Mouse (Mus musculus): ENCODE measurements around the gene Nipal3.

The Nipal3 gene

DNA sequence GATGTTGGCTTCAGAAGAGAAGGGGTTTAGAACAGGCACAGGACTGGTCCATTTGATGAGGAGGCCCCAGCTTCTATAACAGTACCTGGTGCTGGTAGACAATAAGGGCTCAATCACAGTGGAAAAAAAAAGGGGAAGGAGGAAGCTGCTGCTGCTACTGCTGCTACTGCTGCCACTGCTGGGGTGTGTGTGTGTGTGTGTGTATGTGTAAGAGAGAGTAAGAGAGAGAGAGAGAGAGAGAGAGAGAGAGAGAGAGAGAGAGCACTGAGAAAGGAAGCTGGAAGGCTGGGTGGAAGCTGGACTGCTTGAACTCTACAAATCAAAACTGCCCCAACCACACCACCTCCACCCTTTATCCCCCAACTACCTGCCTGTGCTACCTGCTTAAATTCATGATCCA lies 56.9 kb downstream of the Nipal3 start:
- in situ Hi-C loops (cut with MboI, MseI), result no loop called here

DNA sequence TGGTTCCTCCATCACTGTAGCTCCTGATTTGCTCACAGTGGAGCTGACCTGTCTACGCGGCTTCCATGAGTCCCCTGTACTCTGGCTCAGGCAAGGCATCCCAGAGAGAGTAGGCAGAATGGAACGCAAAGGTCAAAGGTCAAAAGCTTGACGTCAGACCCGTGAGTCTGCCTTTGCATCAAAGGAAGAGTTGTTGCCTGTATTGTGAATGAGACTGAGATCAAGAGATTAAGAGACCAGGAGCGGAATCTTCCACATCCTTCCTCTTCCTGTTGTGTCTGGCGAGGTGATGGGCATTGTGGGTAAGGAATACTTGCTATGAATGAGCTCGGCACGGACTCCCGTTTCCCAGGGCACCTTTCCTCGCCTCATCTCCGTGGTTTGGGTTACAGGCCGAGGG lies 58.5 kb downstream of the Nipal3 start:
- in situ Hi-C loops (cut with MboI, MseI), result no loop called here

DNA sequence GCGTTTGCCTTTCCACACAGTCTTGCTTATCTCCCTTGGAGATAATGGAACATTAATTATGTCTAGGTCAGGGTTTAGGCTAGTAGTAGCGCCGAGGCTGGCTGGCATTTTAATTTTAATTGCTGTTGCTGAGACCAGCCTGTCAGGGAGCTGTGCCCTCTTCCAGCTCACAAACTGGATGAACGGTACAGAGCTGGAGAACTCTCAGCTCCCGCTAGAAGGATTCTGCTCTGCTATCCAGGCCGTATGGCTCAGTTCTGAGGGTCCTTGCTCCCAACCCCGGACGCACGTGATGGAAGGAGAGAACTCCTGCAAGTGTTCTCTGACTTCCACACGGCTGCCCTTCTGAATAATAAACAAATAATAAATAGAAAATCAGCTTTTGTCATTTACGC lies 60.4 kb downstream of the Nipal3 start:
- in situ Hi-C loops (cut with MboI, MseI), result no loop called here

DNA sequence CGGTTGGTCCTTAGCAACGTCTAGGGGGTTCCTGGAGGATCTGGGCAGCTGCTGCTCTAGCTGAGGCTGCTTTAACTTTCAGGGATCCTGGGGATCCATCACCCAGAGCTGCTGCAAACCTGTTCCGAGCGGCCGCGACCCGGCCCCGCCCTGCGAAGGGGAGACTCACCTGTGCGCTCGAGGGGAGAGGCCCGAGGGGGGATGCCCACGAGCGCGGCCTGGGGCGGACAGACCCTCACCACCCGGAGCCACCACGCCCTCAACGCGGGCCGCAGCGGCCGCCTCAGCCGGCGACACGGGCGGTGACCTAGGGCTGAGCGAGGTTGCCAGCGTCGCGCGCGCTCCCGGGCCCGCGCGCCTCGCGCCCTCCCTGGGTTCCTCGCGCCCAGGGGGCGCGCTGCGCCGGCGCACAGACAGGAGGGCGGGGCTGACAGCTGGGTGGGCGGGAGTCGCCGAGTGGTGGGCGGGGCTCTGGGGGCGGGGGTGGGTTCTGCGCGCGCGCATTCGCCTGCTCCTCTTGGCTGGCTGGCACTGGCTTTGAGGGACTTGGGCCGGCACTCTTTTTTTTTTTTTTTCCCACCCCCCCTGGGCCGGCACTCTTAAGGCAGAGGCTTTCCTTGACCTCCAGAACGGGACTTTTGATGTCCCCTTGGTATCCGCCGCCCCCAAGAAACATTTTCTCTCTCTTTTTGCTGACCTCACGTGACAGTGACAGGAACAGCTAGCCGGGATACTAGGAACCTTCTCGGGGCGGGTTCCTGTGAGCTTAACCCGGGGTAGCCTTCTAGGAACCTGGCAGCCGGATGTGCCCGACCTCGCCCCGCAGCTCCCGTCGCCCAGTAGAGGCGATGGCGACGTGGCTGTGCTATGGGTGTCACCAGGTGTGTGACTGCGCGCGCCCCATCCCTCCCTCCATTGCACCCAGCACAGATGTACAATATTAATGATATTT lies 61.1 kb downstream of the Nipal3 start, which contains the start of gene Rcan3:
TSS of gene Rcan3 (minus strand) at position 411 of the 952 bp plus-strand sequence.
- in situ Hi-C loops (cut with MboI, MseI), result no loop called here

DNA sequence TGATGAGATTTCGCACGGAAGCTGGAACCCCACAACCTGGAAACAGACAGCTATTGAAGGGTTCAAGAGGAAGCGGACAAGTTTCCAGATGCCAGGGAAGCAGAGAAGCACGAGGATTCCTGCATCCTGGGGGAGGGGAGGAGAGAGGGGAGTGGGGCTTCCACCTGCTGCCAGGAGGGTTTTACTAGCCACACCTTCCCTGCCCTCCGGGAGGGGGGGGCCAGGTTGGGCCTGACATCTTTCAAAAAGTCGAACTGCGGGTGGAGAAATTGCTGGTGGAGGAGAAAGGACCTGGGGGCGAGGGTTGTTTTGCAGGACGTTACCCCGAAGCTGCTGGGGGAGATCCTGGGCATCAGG lies 61.8 kb downstream of the Nipal3 start:
- in situ Hi-C loops (cut with MboI, MseI), result no loop called here

DNA sequence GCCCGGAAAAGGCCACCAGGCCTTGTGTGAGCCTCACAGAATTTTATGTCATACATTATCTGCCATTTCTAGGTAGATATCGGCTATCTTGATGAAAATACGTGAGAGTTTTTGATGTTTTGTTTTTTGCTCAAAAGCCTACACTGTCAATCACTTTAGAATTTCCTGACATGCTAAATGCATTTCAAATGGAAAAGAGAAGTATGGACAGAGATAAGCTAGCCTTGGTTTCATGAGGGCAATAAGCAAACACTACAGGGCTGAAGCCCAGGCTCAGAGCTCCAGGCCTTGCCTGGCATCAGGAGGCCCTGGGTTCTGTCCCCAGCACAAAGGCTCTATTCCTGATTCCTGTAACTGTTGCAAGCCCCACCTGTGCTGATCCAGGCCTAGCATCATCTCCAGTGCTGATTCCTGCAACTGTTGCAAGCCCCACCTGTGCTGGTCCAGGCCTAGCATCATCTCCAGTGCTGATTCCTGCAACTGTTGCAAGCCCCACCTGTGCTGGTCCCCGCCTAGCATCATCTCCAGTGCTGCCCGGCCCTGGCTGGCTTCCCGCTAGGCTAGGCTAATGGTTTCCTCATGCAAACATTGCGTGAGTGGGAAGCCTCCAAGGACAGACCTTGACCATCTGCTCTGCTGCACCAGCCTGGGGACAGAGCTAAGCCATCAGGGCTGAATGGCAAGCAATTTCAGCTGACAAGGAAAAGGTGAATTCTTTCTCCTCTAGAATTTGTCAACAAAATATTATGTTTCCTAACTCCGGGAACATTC lies 64.7 kb downstream of the Nipal3 start:
- in situ Hi-C loops (cut with MboI, MseI), result no loop called here

DNA sequence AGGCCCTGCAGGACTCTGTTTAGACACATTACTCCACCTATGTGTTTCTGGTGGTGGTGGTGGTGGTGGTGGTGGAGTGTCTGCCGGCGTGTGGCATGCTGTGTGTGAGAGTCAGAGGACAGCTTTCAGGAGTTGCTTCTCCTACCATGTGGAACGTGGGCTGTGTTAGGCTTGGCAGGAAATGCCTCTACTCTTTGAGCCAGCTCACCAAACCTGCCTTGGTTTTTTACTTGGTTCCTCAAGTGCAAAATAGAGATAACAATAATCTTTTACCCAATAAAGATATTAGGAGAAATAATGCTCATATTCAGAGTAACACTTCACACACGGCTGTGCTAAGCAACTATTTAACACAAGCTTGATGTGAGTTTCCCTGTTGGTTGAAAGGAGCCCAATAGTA lies 65.5 kb downstream of the Nipal3 start:
- in situ Hi-C loops (cut with MboI, MseI), result no loop called here

DNA sequence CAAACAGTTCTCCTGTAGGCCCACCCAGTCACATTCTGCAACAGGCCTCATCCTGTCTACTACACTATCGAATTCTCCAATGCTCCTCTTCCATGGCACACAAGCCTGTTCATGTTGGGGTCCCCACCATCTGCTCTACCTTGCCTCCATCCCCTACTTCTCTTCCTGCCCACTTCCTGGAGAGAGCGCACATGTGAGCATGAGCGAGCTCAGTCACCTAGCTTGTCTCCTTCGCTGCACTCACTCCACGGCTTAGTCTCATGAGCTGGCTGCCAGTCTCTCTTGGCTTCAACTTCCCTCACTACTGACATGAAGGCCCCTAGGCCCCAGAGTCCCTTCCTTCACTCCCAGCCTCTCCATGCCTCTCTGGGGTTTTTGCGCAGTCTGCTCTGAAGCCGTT lies 68.3 kb downstream of the Nipal3 start:
- in situ Hi-C loops (cut with MboI, MseI), result no loop called here

DNA sequence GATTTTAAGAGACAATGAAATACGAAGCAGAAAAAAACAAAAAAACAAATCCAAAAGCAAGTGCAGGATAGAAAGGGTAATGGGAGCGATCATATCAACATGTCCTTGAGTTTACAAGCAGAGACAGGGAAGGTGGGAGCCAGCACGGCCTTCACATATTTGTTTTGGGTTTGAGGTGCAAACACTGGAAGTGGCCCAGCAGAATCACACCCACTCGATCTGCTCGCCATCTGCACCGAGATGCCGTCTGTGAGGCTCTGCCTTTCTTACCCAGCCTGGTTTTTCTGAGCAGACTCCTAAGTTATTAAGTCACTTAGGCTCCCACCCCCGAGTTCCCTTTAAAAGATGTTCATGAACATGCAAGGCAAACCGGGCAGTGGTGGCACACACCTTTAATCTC lies 69.2 kb downstream of the Nipal3 start:
- in situ Hi-C loops (cut with MboI, MseI), result no loop called here

DNA sequence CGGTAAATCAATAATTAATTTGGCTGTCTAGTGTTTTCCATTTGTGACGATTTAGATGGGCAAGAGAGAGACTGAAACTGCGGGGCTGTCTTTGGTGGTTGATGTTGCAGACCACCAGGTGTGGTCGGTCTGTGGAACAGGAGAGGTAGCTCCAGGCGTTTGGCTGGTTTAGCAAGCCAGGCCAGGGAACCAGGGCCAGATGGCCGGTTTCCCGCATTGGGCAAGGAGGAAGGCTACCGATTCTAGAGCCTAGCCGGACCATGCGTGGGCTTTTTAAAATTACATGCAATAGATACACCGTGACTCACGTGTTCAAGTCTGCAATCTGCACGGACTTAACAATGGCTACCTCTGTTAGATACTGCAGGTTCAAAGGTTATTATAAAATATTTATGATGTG lies 73.9 kb downstream of the Nipal3 start:
- in situ Hi-C loops (cut with MboI, MseI), result no loop called here

DNA sequence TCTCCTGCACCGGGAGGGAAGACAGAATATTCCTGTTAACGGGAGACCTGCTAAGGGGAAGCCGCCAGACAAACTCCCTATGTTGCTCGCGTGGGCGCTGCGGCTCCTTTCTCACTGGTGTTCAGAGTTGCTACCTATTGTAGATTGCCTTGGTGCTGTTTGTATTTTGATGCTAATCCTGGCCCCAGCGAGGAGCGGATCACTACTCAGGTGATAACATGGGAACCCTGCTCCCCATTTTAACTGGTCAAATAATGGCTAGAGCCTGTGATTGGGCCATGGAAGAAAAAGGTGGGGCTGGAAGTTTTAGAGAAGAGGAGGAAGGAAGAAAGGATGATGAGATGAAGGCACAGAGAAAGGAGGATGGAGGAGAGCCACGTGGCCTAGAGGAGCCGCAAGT lies 74.4 kb downstream of the Nipal3 start:
- in situ Hi-C loops (cut with MboI, MseI), result no loop called here

DNA sequence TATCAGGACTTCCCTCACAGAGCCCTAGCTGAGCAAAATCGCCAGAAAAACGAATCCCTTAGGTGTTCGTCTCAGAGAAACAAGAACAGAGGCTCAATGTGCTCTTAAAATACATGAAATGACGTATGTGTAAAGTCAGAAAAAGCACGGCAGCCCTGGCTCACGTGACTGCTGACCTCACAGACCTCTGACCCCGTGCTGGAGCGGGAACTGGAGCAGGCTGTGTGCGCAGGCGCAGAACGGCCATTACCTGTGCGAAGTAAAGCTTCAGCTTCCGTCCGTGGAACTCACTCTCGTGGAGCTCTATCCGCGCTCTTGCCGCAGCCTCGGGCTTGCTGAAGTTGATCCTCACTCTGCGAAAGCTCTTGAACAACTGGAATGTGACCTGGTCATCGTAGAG lies 74.8 kb downstream of the Nipal3 start:
- in situ Hi-C loops (cut with MboI, MseI), result no loop called here

DNA sequence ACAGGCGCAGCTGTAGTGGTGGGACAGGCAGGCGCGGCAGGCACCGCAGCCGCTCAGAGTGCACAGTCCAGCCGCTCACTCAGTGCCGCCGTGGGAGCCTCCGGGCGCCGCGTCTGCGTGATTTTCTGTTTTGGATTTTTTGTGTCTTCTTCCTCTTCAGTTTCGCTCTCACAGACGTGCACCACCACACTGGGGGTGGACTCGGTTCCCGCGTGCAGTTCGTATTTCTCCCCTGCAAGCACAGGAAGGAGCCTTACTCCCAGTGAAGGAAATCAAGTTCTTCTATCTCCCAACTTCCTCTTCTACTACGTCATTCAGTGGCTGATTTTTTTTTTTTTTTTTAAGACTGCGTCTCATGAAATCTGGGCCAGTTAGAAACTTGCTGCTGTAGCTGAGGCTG lies 78.5 kb downstream of the Nipal3 start:
- in situ Hi-C loops (cut with MboI, MseI), result no loop called here

DNA sequence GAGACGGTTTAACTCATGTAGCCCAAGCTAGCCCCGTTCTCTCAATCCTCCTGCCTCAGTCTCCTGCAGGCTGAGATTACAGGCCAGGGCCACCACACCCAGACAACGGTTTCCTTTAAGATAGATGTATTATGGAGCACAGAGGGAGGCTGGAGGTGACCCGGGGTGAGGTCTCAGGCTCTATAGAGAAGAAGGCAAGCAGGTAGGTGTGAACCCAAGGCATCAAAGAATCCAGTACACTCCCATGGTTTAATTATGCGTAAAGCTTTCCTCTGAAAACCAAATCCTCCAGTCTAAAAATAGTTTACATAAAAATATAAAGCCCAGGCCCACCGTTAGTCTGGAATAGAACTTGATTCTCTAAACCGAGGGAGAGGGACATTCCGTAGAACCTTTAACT lies 81.3 kb downstream of the Nipal3 start:
- in situ Hi-C loops (cut with MboI, MseI), result no loop called here

DNA sequence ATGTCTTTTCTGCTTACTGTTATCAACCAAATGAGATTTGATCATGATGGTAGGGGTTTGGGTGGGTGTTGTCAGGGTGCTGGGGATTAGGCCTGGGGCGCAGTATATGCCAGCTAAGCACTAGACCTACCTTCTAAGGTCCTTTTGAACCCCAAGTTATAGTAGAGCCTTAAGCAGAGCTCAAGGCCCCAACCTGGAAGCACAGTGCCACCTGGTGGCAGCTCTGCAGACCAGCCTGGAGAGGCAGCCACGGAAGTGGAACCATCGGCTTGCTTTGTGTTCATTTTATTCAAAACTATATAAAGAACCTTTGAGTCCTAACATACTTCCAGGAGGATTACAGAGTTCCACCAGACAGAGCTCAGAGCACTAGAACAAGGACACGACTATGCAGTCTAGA lies 83.2 kb downstream of the Nipal3 start:
- in situ Hi-C loops (cut with MboI, MseI), result no loop called here

DNA sequence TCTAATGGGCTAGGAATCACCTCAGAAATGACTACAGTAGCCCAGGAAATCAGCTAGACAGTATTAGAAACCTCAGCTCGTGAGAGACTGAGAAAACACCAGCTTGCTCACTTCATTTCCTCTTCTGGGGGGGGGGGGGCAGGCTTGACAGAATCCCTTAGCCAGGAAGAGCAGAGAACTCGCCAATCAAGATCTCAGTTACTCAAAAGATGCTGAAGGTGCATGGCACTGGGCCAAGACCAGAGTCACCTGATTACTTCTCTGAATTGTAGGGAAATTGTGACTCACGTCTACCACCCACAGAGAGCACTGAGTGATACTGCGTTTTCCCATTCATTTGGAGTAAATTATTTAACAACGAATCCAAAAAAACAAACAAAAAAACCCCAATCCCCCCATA lies 88.7 kb downstream of the Nipal3 start:
- in situ Hi-C loops (cut with MboI, MseI), result no loop called here

DNA sequence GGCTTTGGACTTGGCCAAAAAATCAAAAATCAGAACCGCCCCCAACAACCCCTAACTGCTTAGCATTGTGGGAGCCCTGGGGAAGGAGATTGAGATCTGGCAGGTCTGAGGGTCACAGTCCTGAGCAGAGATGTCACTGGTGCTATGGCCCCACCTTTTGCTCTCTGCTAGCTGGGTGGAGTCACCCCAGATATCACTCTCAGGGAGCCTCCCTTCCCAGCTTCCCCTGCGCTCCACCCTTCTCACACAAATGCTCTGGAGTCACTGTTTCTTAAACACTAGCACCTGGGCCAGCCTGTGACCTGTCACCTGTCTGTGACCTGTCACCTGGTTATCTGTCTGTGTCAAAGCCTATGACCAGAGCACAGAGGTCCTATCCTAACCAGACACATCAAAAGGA lies 89.9 kb downstream of the Nipal3 start:
- in situ Hi-C loops (cut with MboI, MseI), result no loop called here

DNA sequence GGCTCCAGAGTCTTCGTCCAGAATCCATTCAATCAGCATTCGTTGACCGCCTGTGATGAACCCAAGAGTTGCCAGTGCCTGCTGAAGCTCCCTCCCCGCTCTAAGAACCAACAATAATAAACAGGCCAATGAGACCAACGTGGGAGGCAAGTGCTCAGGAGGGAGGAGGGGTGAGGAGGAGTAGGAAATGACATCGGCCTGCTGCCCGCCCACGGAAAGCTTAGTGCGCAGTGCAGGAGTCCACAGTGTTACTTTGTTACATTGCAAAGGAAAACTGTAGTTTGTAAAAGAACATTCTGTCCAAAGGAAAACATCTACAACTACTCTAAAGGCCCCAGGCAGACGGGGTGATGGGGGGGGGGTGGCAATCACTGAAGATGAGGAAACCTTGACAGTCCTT lies 90.8 kb downstream of the Nipal3 start:
- in situ Hi-C loops (cut with MboI, MseI), result no loop called here

DNA sequence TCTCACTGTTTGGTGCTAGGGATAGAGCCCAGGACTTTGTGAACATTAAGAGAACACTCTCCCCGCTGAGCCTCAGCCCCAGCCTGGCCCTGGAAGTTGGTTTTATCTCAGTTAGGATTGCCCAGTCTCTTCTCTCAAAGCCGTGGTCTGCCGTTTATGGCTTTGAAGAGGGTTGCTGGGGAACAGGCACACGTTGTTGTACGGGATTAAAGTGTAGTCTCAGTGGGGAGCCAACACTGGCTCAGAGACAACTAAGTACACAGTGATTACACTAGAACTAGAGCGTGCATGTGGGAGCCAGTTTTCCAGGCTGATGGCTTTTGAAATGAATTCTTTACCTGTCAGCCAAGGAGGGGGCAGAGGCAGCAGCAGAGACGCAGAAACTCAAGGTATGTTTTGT lies 93.0 kb downstream of the Nipal3 start:
- in situ Hi-C loops (cut with MboI, MseI), result no loop called here

DNA sequence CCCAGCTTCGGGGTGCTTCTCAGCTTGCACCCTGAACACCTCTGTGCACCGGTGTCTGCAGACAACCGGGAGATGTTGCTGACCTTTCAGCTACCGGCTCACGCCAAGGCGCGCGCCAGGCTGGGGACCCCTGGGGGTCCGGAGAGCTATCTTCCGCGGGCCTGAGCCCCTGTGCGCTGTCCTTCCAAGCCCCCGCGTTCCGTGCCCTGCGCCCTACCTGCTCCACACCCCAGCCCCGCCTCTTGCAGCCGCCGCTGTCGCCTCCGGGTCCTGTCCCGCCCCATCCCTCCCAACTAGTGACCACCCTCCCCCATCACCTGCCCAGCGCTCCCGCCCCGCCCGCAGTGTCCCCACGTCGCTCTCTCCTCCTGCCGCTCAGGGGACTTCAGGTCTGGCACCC lies 96.8 kb downstream of the Nipal3 start, which contains the start of gene Ncmap:
TSS of gene Ncmap (minus strand) at position 237 of the 400 bp plus-strand sequence.
- in situ Hi-C loops (cut with MboI, MseI), result no loop called here

DNA sequence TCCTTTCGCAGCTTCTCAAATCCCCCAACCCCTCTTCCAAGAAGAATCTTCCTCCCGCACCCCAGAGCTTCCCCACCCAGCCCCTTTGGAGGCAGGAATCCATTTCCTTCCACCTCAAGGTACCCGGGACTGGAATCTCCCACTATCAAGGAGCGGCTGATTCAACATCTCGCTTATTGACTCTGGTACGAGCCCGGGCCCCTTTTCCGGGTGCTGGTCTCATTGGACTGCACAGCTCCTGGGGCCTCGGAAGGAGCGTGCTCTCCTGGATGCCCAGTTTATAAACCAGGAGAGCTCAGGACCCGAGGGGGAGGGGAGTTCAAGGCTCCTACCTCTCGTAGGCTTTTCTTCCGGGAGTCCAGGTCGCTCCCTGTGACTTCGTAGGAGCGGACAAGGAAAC lies 97.3 kb downstream of the Nipal3 start:
- in situ Hi-C loops (cut with MboI, MseI), result no loop called here

DNA sequence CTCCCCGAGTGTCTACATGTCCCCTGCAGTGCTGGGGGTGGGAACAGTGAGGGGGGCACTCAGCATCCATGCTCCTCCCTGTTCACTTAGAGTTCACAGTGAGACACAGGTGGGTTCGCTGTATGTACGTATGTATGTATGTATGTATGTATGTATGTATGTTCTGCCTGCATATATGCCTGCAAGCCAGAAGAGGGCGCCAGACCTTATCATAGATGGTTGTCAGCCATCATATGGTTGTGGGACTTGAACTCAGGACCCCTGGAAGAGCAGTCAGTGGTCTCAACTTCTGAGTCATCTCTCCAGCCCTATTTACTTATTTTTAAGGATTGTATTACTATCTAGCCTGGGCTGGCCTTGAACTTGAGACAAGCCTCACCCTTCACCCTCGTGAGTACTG lies 98.5 kb downstream of the Nipal3 start:
- in situ Hi-C loops (cut with MboI, MseI), result no loop called here

Measured in T-helper 2 cell (primary cell).